Comparison of ENCODE assay signal across 17 mouse cellular contexts in the genomic region with DNA sequence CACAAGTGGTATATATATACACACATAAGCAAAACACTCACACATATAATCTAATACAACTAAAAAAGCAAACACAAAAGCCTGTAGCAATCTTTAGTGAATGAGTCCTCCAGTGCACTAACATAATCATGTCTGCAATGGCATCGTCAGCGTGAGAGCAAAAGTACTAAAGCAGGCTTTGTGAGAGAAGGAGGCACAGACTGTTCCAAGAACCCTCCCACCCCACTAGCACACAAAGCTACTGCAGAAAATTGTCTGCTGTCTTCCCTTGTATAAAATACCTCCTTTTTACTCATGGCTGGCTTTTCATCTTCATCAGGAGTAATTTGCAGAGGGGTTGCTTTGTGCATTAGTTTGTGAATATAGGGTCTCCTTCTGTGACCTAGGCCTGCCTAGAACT. TPM values are rescaled to one million over a fixed set of nuclear protein-coding genes. Genes with fewer than 3 reads are reported as not detected.
DNase-seq lines count a peak whose midpoint lies in the region; ATAC-seq and TF ChIP-seq lines count a peak whose summit lies in the region.
"Had no signal": no experiment of that assay in that cellular context is flagged by ENCODE, and none has a peak within 500 bp of the region (broad histone marks: within the 10 kb centered on the region; RNA-seq: fewer than 3 reads in every experiment).

No protein-coding gene starts in this region.

- H3K4me2 ChIP-seq in stomach, embryonic 16.5 days (ENCODE audit: low read depth, low read length): no peak overlapping the region
- no peak overlapping the region for H3K4me2 ChIP-seq in midbrain, embryonic 13.5 days (replicated peaks)
- H3K4me2 ChIP-seq: midbrain, embryonic 12.5 days had no signal

- DNase-seq in frontal cortex, postnatal 14 days (ENCODE audit: low spot score in 2 of 2): no peak
- DNase-seq in kidney, adult 2 months: no peak
- no peak for DNase-seq in kidney, postnatal 25 days
- DNase-seq in liver, adult 2 months (ENCODE audit: extremely low read depth, low read depth, low spot score): no peak
- DNase-seq in liver: no peak
- DNase-seq: cerebellum, adult 18-20 months; heart, postnatal 4 days; thymus, adult 18-20 months had no signal

- 50% methylated on average over 2 of the region's 2 CpGs for WGBS in kidney, adult 2 months
- WGBS in liver, adult 2 months: 84% methylated on average over 2 of the region's 2 CpGs
- 65% methylated on average over 2 of the region's 2 CpGs for WGBS in stomach, embryonic 16.5 days
- WGBS in midbrain, embryonic 13.5 days: 67% methylated on average over 2 of the region's 2 CpGs

- no peak overlapping the region for H3K9ac ChIP-seq in liver, adult 2 months (ENCODE audit: low read depth, low read length)
- no peak overlapping the region for H3K9ac ChIP-seq in stomach, embryonic 16.5 days (ENCODE audit: low read length)
- H3K9ac ChIP-seq in midbrain, embryonic 13.5 days (replicated peaks): no peak overlapping the region
- H3K9ac ChIP-seq: midbrain, embryonic 12.5 days had no signal

- H3K36me3 ChIP-seq in kidney, adult 2 months (ENCODE audit: control insufficient read depth, insufficient read depth, low read length): no peaks in the 10 kb centered on the region
- H3K36me3 ChIP-seq in liver, adult 2 months (ENCODE audit: control insufficient read depth, insufficient read depth, low read length): no peaks in the 10 kb centered on the region
- no peaks in the 10 kb centered on the region for H3K36me3 ChIP-seq in stomach, embryonic 16.5 days (ENCODE audit: control insufficient read depth, insufficient read depth, low read length)
- H3K36me3 ChIP-seq in midbrain, embryonic 13.5 days: peaks cover 7% of the 10 kb centered on the region; the same call in 1 of the 2 replicates
- H3K36me3 ChIP-seq: midbrain, embryonic 12.5 days had no signal

- no peak for TF ChIP-seq CTCF in kidney, adult 2 months (conservative IDR thresholded peaks at IDR 0.05; ENCODE audit: insufficient read depth, insufficient read length, low read depth, low read length)
- no peak for TF ChIP-seq CTCF in liver, adult 2 months (IDR thresholded peaks at IDR 0.05; ENCODE audit: low read depth, low read length)

- ATAC-seq in frontal cortex, adult (ENCODE audit: low TSS enrichment): peak; percentile 87
- ATAC-seq in stomach, embryonic 16.5 days (ENCODE audit: insufficient read depth, low FRiP score): no peak
- ATAC-seq in midbrain, embryonic 13.5 days: no peak
- ATAC-seq: CD4-positive, CD25-positive, alpha-beta regulatory T cell, adult 4 months; forebrain, embryonic 14.5 days had no signal

- peaks cover 13% of the 10 kb centered on the region for H3K4me1 ChIP-seq in kidney, adult 2 months (ENCODE audit: control insufficient read depth, insufficient read depth, low read length)
- H3K4me1 ChIP-seq in liver, adult 2 months (ENCODE audit: control insufficient read depth, insufficient read depth, low read length): peaks cover 20% of the 10 kb centered on the region
- 0 out of 2 replicates have a peak, but pooled peaks cover 6% of the 10 kb centered on the region for H3K4me1 ChIP-seq in stomach, embryonic 16.5 days (ENCODE audit: control insufficient read depth, insufficient read depth, low read length)
- peaks cover 3% of the 10 kb centered on the region; the same call in 1 of the 2 replicates for H3K4me1 ChIP-seq in midbrain, embryonic 13.5 days (replicated peaks)
- H3K4me1 ChIP-seq: midbrain, embryonic 12.5 days had no signal

- no peak for TF ChIP-seq POLR2A in kidney, adult 2 months (IDR thresholded peaks at IDR 0.05; ENCODE audit: low read depth, low read length)
- no peak for TF ChIP-seq POLR2A in liver, adult 2 months (IDR thresholded peaks at IDR 0.05; ENCODE audit: extremely low read depth, insufficient read depth, low read length)

- H3K27ac ChIP-seq in kidney, adult 2 months (ENCODE audit: insufficient read depth, low read depth, low read length): peak overlapping the region; percentile 97
- peak overlapping the region; percentile 69 for H3K27ac ChIP-seq in liver, adult 2 months (replicated peaks; ENCODE audit: insufficient read depth, low read depth, low read length)
- peak overlapping the region; percentile 75 for H3K27ac ChIP-seq in stomach, embryonic 16.5 days (ENCODE audit: low read length)
- no peak overlapping the region for H3K27ac ChIP-seq in midbrain, embryonic 13.5 days
- H3K27ac ChIP-seq: left cerebral cortex, adult 2 months; midbrain, embryonic 12.5 days had no signal

- no peaks in the 10 kb centered on the region for H3K27me3 ChIP-seq in kidney, adult 2 months (replicated peaks; ENCODE audit: control insufficient read depth, insufficient read depth, low read length)
- H3K27me3 ChIP-seq in liver, adult 2 months (ENCODE audit: control insufficient read depth, insufficient read depth, low read length): no peaks in the 10 kb centered on the region
- H3K27me3 ChIP-seq in stomach, embryonic 16.5 days (ENCODE audit: control insufficient read depth, insufficient read depth, low read length): no peaks in the 10 kb centered on the region
- no peaks in the 10 kb centered on the region for H3K27me3 ChIP-seq in midbrain, embryonic 13.5 days
- H3K27me3 ChIP-seq: midbrain, embryonic 12.5 days had no signal

- H3K4me3 ChIP-seq in kidney, adult 2 months (ENCODE audit: insufficient read depth, low read depth, low read length): no peak overlapping the region
- H3K4me3 ChIP-seq in liver, adult 2 months (ENCODE audit: insufficient read depth, low read depth, low read length): no peak overlapping the region
- H3K4me3 ChIP-seq in stomach, embryonic 16.5 days (replicated peaks; ENCODE audit: low read length): no peak overlapping the region
- H3K4me3 ChIP-seq in midbrain, embryonic 13.5 days (replicated peaks): no peak overlapping the region
- H3K4me3 ChIP-seq: erythroblast, embryonic 14.5 days; left cerebral cortex, adult 2 months; midbrain, embryonic 12.5 days had no signal

- no peaks in the 10 kb centered on the region; the same call in 1 of the 2 replicates for H3K79me2 ChIP-seq in liver, adult 2 months (ENCODE audit: control insufficient read depth, insufficient read depth, low read length)

- H3K9me3 ChIP-seq in stomach, embryonic 16.5 days (replicated peaks; ENCODE audit: control insufficient read depth, low read length): no peaks in the 10 kb centered on the region
- H3K9me3 ChIP-seq in midbrain, embryonic 13.5 days: no peaks in the 10 kb centered on the region
- H3K9me3 ChIP-seq: midbrain, embryonic 12.5 days had no signal

RNA-seq across cellular contexts. Expression of gene Lpar6, which starts 14.6 kb away (rescaled TPM):
- polyA plus RNA-seq in kidney, adult 2 months (2012; rRNA removed): 2.9 and 3.1 TPM in 2 replicates
- total RNA-seq in liver, adult 2 months (2014; rRNA removed): 11.2 and 12.4 TPM in 2 replicates
- polyA plus RNA-seq in liver, adult 2 months (2012; rRNA removed): 2.7 and 3.1 TPM in 2 replicates
- 13.2 and 13.8 TPM in 2 replicates for polyA plus RNA-seq in stomach, embryonic 16.5 days (2015; fragmentation: Nextera tagmentation; extraction: Ambion mirVana)
- polyA plus RNA-seq in midbrain, embryonic 13.5 days (2015; fragmentation: Nextera tagmentation; extraction: Ambion mirVana): 7.4 and 8.6 TPM in 2 replicates
- total RNA-seq: MEL had no signal
- polyA plus RNA-seq: erythroblast, embryonic 14.5 days had no signal
